Mouse (Mus musculus): ENCODE measurements around the gene Col7a1. TPM values are rescaled to one million over a fixed set of nuclear protein-coding genes. Genes with fewer than 3 reads are reported as not detected.

Col7a1 gene
- total and polyA plus RNA-seq, 2 experiments, result 0.23 to 0.46 TPM

DNA sequence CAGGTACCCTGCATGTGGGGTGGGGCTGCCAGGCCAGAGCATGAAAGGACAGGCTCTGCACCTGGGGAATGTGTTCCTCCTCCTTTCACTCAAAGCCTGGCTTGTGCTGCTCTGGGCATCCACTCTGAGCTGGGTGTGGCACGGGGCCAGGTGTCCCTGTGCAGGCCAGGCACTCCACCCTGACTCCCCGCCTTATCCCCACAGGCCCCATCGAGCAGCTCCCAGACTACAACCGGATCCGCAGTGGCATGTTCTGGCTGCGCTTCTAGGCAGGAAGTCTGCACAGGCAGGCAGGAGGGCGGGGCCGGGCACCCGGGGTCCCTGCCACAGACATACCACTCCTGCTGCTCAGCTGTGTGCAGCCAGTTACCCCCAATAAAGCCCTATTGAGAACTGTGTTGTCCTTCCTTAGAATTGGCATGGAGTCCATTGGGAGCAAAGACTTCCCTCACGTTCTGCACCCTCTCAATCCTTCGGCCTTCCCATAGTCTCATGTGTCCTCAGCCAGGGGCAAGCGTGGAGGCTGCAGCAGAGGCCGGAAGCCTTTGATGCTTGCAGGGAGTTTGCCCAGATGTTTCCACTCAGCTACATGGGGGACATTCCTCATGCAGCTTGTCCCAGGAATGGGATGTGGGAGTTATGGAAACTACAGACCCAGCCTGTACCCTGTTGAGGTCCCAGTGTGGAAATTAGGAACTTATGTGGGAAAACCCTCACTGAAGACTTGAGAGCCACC is 4.0 kb upstream of the Col7a1 start:
- no peak for DNase-seq (ENCODE audit: extremely low read depth, low read depth, low spot score)
- WGBS, result 89% methylated on average over 13 of the region's 13 CpGs
- H3K9ac ChIP-seq (ENCODE audit: low read depth, low read length), result no peak overlapping the region

DNA sequence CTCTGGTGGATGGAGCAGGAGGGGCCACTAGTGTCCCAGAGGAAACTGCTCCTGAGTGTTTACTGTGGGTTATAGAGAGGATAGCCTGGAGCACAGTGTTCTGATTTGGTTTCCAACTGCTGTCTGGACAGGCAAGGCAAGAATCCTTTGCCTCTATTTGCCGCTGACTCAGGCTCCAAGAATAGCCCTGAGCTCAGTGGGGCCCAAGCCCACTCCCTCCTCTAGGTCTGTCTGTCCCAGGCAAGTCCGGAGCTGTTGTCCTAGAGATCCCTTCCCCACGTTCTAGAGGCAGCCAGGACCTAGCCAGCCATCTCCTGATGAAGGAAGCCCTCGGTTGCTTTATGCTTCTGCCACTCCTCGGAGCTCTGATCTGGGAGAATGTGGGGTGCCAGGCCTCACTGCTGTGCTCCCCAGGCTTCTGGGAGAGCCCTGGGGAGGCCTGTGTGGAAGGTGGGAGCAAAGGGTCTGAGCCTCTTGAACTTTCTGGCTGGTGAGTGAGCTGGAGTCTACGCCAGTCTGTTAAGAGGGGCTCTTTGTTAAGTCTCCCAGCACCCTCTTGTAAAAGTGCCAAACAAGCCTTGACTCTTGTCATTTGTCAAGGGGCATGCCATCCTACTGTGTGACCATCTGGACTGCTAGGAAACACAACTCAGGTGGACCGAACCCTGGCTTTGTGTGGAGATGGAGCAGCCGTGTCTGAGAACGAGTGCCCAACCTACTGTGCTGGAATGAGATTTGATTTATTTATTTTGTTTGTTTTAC is 3.2 kb upstream of the Col7a1 start:
- Histone ChIP-seq H3K4me3 (ENCODE audit: insufficient read depth, low read depth, low read length) (no peak overlapping the region), H3K4me1 (ENCODE audit: control insufficient read depth, insufficient read depth, low read length) (no peaks in the 10 kb centered on the region), H3K79me2 (ENCODE audit: control insufficient read depth, insufficient read depth, low read length) (no peaks in the 10 kb centered on the region), H3K27me3 (ENCODE audit: control insufficient read depth, insufficient read depth, low read length) (no peaks in the 10 kb centered on the region), H3K9ac (ENCODE audit: low read depth, low read length) (no peak overlapping the region), H3K36me3 (ENCODE audit: control insufficient read depth, insufficient read depth, low read length) (peaks cover 37% of the 10 kb centered on the region), H3K27ac (replicated peaks; ENCODE audit: insufficient read depth, low read depth, low read length) (no peak overlapping the region)
- WGBS, result 94% methylated on average over 9 of the region's 9 CpGs
- TF ChIP-seq POLR2A (IDR thresholded peaks at IDR 0.05; ENCODE audit: extremely low read depth, insufficient read depth, low read length) (no peak), CTCF (IDR thresholded peaks at IDR 0.05; ENCODE audit: low read depth, low read length) (no peak)
- no peak for DNase-seq (ENCODE audit: extremely low read depth, low read depth, low spot score)

More for the DNA sequence above, 4.0 kb upstream of the Col7a1 start:
- no peaks in the 10 kb centered on the region for H3K4me1 ChIP-seq (ENCODE audit: control insufficient read depth, insufficient read depth, low read length)
- H3K27ac ChIP-seq (replicated peaks; ENCODE audit: insufficient read depth, low read depth, low read length), result no peak overlapping the region
- peaks cover 42% of the 10 kb centered on the region for H3K36me3 ChIP-seq (ENCODE audit: control insufficient read depth, insufficient read depth, low read length)
- no peaks in the 10 kb centered on the region for H3K27me3 ChIP-seq (ENCODE audit: control insufficient read depth, insufficient read depth, low read length)
- no peak overlapping the region for H3K4me3 ChIP-seq (ENCODE audit: insufficient read depth, low read depth, low read length)
- TF ChIP-seq POLR2A (IDR thresholded peaks at IDR 0.05; ENCODE audit: extremely low read depth, insufficient read depth, low read length) (no peak), CTCF (IDR thresholded peaks at IDR 0.05; ENCODE audit: low read depth, low read length) (no peak)
- H3K79me2 ChIP-seq (ENCODE audit: control insufficient read depth, insufficient read depth, low read length), result no peaks in the 10 kb centered on the region

DNA sequence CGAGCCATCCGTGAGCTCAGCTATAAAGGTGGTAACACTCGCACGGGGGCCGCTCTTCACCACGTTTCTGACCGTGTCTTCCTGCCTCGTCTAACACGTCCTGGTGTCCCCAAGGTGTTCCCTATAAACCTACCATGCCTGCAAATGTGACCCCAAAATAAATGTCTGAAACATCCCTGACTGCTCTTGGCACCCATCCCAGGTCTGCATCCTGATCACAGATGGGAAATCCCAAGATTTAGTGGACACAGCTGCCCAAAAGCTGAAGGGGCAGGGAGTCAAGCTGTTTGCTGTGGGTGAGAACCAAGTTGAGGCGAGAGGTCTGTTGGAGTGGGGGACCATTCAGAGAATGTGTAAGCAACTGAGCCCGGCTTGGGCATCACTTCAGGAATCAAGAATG is 1.9 kb downstream of the Col7a1 start:
- DNase-seq (ENCODE audit: extremely low read depth, low read depth, low spot score), result no peak
- no peaks in the 10 kb centered on the region for H3K36me3 ChIP-seq (ENCODE audit: control insufficient read depth, insufficient read depth, low read length)
- H3K27me3 ChIP-seq (ENCODE audit: control insufficient read depth, insufficient read depth, low read length), result no peaks in the 10 kb centered on the region
- H3K79me2 ChIP-seq (ENCODE audit: control insufficient read depth, insufficient read depth, low read length), result no peaks in the 10 kb centered on the region
- 90% methylated on average over 11 of the region's 11 CpGs for WGBS
- H3K27ac ChIP-seq (replicated peaks; ENCODE audit: insufficient read depth, low read depth, low read length), result no peak overlapping the region
- H3K4me1 ChIP-seq (ENCODE audit: control insufficient read depth, insufficient read depth, low read length), result no peaks in the 10 kb centered on the region
- TF ChIP-seq CTCF (IDR thresholded peaks at IDR 0.05; ENCODE audit: low read depth, low read length) (no peak), POLR2A (IDR thresholded peaks at IDR 0.05; ENCODE audit: extremely low read depth, insufficient read depth, low read length) (no peak)
- H3K9ac ChIP-seq (ENCODE audit: low read depth, low read length), result no peak overlapping the region
- H3K4me3 ChIP-seq (ENCODE audit: insufficient read depth, low read depth, low read length), result no peak overlapping the region

DNA sequence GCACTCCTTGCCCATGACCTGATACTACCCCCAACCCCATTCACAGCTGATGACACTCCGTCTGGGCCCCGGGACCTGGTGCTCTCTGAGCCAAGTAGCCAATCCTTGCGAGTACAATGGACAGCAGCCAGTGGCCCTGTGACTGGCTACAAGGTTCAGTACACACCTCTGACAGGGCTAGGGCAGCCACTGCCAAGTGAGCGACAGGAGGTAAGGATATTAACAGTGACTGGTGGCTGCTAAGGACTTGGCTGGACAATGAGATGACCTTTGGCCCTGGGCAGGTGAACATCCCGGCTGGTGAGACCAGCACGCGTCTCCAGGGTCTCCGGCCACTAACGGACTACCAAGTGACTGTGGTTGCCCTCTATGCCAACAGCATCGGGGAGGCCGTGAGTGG is 2.5 kb downstream of the Col7a1 start:
- Histone ChIP-seq H3K27ac (replicated peaks; ENCODE audit: insufficient read depth, low read depth, low read length) (no peak overlapping the region), H3K79me2 (ENCODE audit: control insufficient read depth, insufficient read depth, low read length) (no peaks in the 10 kb centered on the region), H3K4me3 (ENCODE audit: insufficient read depth, low read depth, low read length) (no peak overlapping the region), H3K27me3 (ENCODE audit: control insufficient read depth, insufficient read depth, low read length) (no peaks in the 10 kb centered on the region), H3K9ac (ENCODE audit: low read depth, low read length) (no peak overlapping the region), H3K36me3 (ENCODE audit: control insufficient read depth, insufficient read depth, low read length) (no peaks in the 10 kb centered on the region), H3K4me1 (ENCODE audit: control insufficient read depth, insufficient read depth, low read length) (no peaks in the 10 kb centered on the region)
- 69% methylated on average over 11 of the region's 11 CpGs for WGBS
- DNase-seq (ENCODE audit: extremely low read depth, low read depth, low spot score), result peak; percentile 49
- no peak for TF ChIP-seq POLR2A (IDR thresholded peaks at IDR 0.05; ENCODE audit: extremely low read depth, insufficient read depth, low read length)
- TF ChIP-seq CTCF (IDR thresholded peaks at IDR 0.05; ENCODE audit: low read depth, low read length), result no peak

DNA sequence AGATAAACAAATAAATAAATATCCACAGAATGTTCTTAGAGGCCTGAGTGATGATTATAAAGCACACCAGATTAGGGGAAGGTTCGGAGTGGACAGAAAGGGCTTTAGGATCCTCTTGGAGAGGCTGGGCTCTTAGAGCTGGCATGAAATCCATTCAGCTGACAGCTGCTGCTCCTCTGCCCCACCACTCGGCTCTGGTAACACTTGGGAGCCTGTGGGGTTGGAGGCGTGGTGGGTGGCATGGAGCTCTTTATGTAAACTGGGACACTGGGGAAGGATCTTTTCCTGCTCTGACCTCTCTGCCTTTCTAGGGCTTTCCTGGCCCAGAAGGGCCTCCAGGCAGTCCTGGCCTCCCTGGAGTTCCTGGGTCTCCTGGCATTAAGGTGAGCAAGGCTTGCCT is 10.2 kb downstream of the Col7a1 start:
- no peak overlapping the region for H3K27ac ChIP-seq (replicated peaks; ENCODE audit: insufficient read depth, low read depth, low read length)
- DNase-seq (ENCODE audit: extremely low read depth, low read depth, low spot score), result no peak
- no peaks in the 10 kb centered on the region for H3K36me3 ChIP-seq (ENCODE audit: control insufficient read depth, insufficient read depth, low read length)
- WGBS, result 88% methylated on average over 3 of the region's 3 CpGs
- TF ChIP-seq POLR2A (IDR thresholded peaks at IDR 0.05; ENCODE audit: extremely low read depth, insufficient read depth, low read length), result no peak
- TF ChIP-seq CTCF (IDR thresholded peaks at IDR 0.05; ENCODE audit: low read depth, low read length), result no peak
- no peaks in the 10 kb centered on the region for H3K4me1 ChIP-seq (ENCODE audit: control insufficient read depth, insufficient read depth, low read length)
- H3K79me2 ChIP-seq (ENCODE audit: control insufficient read depth, insufficient read depth, low read length), result no peaks in the 10 kb centered on the region
- H3K4me3 ChIP-seq (ENCODE audit: insufficient read depth, low read depth, low read length), result no peak overlapping the region
- no peak overlapping the region for H3K9ac ChIP-seq (ENCODE audit: low read depth, low read length)
- H3K27me3 ChIP-seq (ENCODE audit: control insufficient read depth, insufficient read depth, low read length), result no peaks in the 10 kb centered on the region

DNA sequence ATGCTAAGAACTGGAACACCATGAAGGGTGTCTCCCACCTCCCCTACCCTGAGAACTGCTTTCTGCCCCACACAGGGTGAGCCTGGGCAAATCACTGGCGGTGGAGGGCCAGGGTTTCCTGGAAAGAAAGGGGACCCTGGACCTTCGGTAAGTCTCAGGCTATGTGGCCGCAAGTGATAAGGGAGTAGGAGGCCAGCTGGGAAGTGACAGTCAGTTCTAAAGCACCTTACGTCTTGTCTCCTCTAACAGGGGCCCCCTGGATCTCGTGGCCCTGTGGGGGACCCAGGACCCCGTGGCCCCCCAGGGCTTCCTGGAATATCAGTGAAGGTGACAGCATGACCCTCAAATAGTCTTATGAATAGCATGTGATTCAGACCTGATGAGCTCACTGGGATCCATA is 11.0 kb downstream of the Col7a1 start:
- no peak overlapping the region for H3K27ac ChIP-seq (replicated peaks; ENCODE audit: insufficient read depth, low read depth, low read length)
- H3K4me3 ChIP-seq (ENCODE audit: insufficient read depth, low read depth, low read length), result no peak overlapping the region
- no peaks in the 10 kb centered on the region for H3K4me1 ChIP-seq (ENCODE audit: control insufficient read depth, insufficient read depth, low read length)
- H3K9ac ChIP-seq (ENCODE audit: low read depth, low read length), result no peak overlapping the region
- no peak for DNase-seq (ENCODE audit: extremely low read depth, low read depth, low spot score)
- no peaks in the 10 kb centered on the region for H3K36me3 ChIP-seq (ENCODE audit: control insufficient read depth, insufficient read depth, low read length)
- H3K79me2 ChIP-seq (ENCODE audit: control insufficient read depth, insufficient read depth, low read length), result no peaks in the 10 kb centered on the region
- 84% methylated on average over 6 of the region's 6 CpGs for WGBS
- no peak for TF ChIP-seq POLR2A (IDR thresholded peaks at IDR 0.05; ENCODE audit: extremely low read depth, insufficient read depth, low read length)
- no peak for TF ChIP-seq CTCF (IDR thresholded peaks at IDR 0.05; ENCODE audit: low read depth, low read length)
- no peaks in the 10 kb centered on the region for H3K27me3 ChIP-seq (ENCODE audit: control insufficient read depth, insufficient read depth, low read length)
